Mouse (Mus musculus) layer of hippocampus, adult 18-20 months (tissue): Measurements from ENCODE around the gene Urad. TPM values are rescaled to one million over a fixed set of nuclear protein-coding genes. Genes with fewer than 3 reads are reported as not detected.

Source experiments
- DNase-seq, 2 experiments: peaks; one replicate each; pipeline ENCODE4 v3.0.0; 2022; ENCODE audit warnings: low spot score in 2 of 2
- total RNA-seq, 2 experiments: library from RNA; stranded (reverse); gene quantifications; 2 replicates each; pipeline ENCODE4 v1.2.3; 2021

Urad gene
- total RNA-seq, 2 experiments from 2014 or later: not detected

GRCm38 (mm10) chr5:147300917-147301780 lies 21.1 kb downstream of the Urad start:
- DNase-seq: no peak

GRCm38 (mm10) chr5:147300001-147300363 lies 22.3 kb downstream of the Urad start:
- DNase-seq: no peak

- peak in 1 of 2 experiments; percentile 34 for DNase-seq
Observed at GRCm38 (mm10) chr5:147299255-147300000, 22.8 kb downstream of the Urad start.

GRCm38 (mm10) chr5:147297249-147297648 lies 25.0 kb downstream of the Urad start:
- DNase-seq: no peak

GRCm38 (mm10) chr5:147294121-147294520 lies 28.1 kb downstream of the Urad start:
- DNase-seq: no peak

GRCm38 (mm10) chr5:147293127-147293910 lies 28.9 kb downstream of the Urad start:
- peak; percentile 11 to 61 for DNase-seq

- DNase-seq: no peak
Observed at GRCm38 (mm10) chr5:147292506-147293120, 29.6 kb downstream of the Urad start.

- DNase-seq: no peak
Observed at GRCm38 (mm10) chr5:147291764-147292505, 30.3 kb downstream of the Urad start.

GRCm38 (mm10) chr5:147284365-147284764 lies 37.9 kb downstream of the Urad start:
- no peak for DNase-seq

- DNase-seq: no peak
Observed at GRCm38 (mm10) chr5:147277547-147277925, 44.7 kb downstream of the Urad start.

GRCm38 (mm10) chr5:147276701-147277546 lies 45.3 kb downstream of the Urad start:
- no peak for DNase-seq

- DNase-seq: no peak
Observed at GRCm38 (mm10) chr5:147275761-147276160, 46.5 kb downstream of the Urad start.

- DNase-seq: no peak
Observed at GRCm38 (mm10) chr5:147274174-147275141, 47.8 kb downstream of the Urad start.

GRCm38 (mm10) chr5:147272808-147273345 lies 49.4 kb downstream of the Urad start:
- DNase-seq: no peak

- DNase-seq: no peak
Observed at GRCm38 (mm10) chr5:147272046-147272807, 50.0 kb downstream of the Urad start.

GRCm38 (mm10) chr5:147270673-147271655 lies 51.3 kb downstream of the Urad start:
- no peak for DNase-seq
